In genomic region chr9:8043044-8043387, GRCm38 (mm10) we compare ENCODE assay signal across 8 mouse cellular contexts. TPM values are rescaled to one million over a fixed set of nuclear protein-coding genes. Genes with fewer than 3 reads are reported as not detected.
DNase-seq lines count a peak whose midpoint lies in the region; ATAC-seq lines count a peak whose summit lies in the region.

No protein-coding gene starts in this region.

- H3K4me2 ChIP-seq in heart, embryonic 14.5 days (ENCODE audit: low read length) = peak overlapping the region; percentile 80
- peak overlapping the region; percentile 68 for H3K4me2 ChIP-seq in hindbrain, embryonic 15.5 days
- H3K4me2 ChIP-seq in midbrain, embryonic 12.5 days (replicated peaks) = peak overlapping the region; percentile 68

- peak overlapping the region; percentile 72 to 88; a peak in 3 of 4 replicates for H3K4me3 ChIP-seq in heart, embryonic 14.5 days (ENCODE audit: control insufficient read depth in 1 of 2, insufficient read depth in 1 of 2, low read depth in 1 of 2, low read length in 2 of 2)
- H3K4me3 ChIP-seq in brown adipose tissue, adult 24 weeks (ENCODE audit: insufficient read depth, low read depth, low read length) = peak overlapping the region; percentile 71
- H3K4me3 ChIP-seq in hindbrain, embryonic 15.5 days = peak overlapping the region; percentile 91
- peak overlapping the region; percentile 68 for H3K4me3 ChIP-seq in midbrain, embryonic 12.5 days

- H3K27ac ChIP-seq in heart, embryonic 14.5 days (replicated peaks in 1 of 2; ENCODE audit: control insufficient read depth in 1 of 2, insufficient read depth in 1 of 2, low read depth in 2 of 2, low read length in 2 of 2) = peak overlapping the region; percentile 56 to 80
- H3K27ac ChIP-seq in brown adipose tissue, adult 24 weeks (replicated peaks; ENCODE audit: low read depth, low read length) = peak overlapping the region; percentile 49
- peak overlapping the region; percentile 95 for H3K27ac ChIP-seq in hindbrain, embryonic 15.5 days (replicated peaks)
- peak overlapping the region; percentile 84; the same call in 1 of the 2 replicates for H3K27ac ChIP-seq in midbrain, embryonic 12.5 days (replicated peaks)

- ATAC-seq in heart, embryonic 14.5 days (ENCODE audit: insufficient number of reproducible peaks, insufficient read depth, low FRiP score, low read depth) = no peak
- ATAC-seq in hindbrain, embryonic 15.5 days (ENCODE audit: low FRiP score, low read depth) = peak; percentile 65
- peak; percentile 67 for ATAC-seq in midbrain, embryonic 12.5 days (ENCODE audit: low FRiP score, low read depth)

- 11% methylated on average over 5 of the region's 5 CpGs for WGBS in heart, embryonic 14.5 days
- 17% methylated on average over 5 of the region's 5 CpGs for WGBS in hindbrain, embryonic 15.5 days
- 14% methylated on average over 5 of the region's 5 CpGs for WGBS in midbrain, embryonic 12.5 days

- no peak for DNase-seq in heart, adult 8-10 months (ENCODE audit: low spot score)
- DNase-seq in right cerebral cortex, postnatal 4 days = no peak
- DNase-seq in frontal cortex, adult 2 months (ENCODE audit: extremely low spot score in 1 of 2, low spot score in 1 of 2) = no peak
- DNase-seq in urinary bladder, postnatal 36 days (ENCODE audit: low spot score in 2 of 2) = no peak

- H3K9me3 ChIP-seq in heart, embryonic 14.5 days (ENCODE audit: control insufficient read depth, low read length) = no peaks in the 10 kb centered on the region
- no peaks in the 10 kb centered on the region for H3K9me3 ChIP-seq in hindbrain, embryonic 15.5 days
- H3K9me3 ChIP-seq in midbrain, embryonic 12.5 days = no peaks in the 10 kb centered on the region

- H3K9ac ChIP-seq in heart, embryonic 14.5 days (ENCODE audit: low read length) = peak overlapping the region; percentile 77
- no peak overlapping the region for H3K9ac ChIP-seq in hindbrain, embryonic 15.5 days
- no peak overlapping the region for H3K9ac ChIP-seq in midbrain, embryonic 12.5 days (replicated peaks)

- H3K27me3 ChIP-seq in heart, embryonic 14.5 days (ENCODE audit: control insufficient read depth, insufficient read depth, low read length) = no peaks in the 10 kb centered on the region
- no peaks in the 10 kb centered on the region for H3K27me3 ChIP-seq in hindbrain, embryonic 15.5 days
- no peaks in the 10 kb centered on the region for H3K27me3 ChIP-seq in midbrain, embryonic 12.5 days

- H3K4me1 ChIP-seq in heart, embryonic 14.5 days (ENCODE audit: control insufficient read depth in 2 of 2, insufficient read depth in 2 of 2, low read length in 2 of 2) = peaks cover 0 to 3% of the 10 kb centered on the region in 2 experiments; a peak in 2 of 4 replicates
- no peaks in the 10 kb centered on the region for H3K4me1 ChIP-seq in brown adipose tissue, adult 24 weeks (ENCODE audit: control insufficient read depth, insufficient read depth, insufficient read length, low read length)
- H3K4me1 ChIP-seq in hindbrain, embryonic 15.5 days (replicated peaks) = peaks cover 16% of the 10 kb centered on the region
- 0 out of 2 replicates have a peak, but pooled peaks cover 4% of the 10 kb centered on the region for H3K4me1 ChIP-seq in midbrain, embryonic 12.5 days

- no peaks in the 10 kb centered on the region for H3K36me3 ChIP-seq in heart, embryonic 14.5 days (ENCODE audit: control insufficient read depth, insufficient read depth, low read length)
- peaks cover 6% of the 10 kb centered on the region; the same call in 1 of the 2 replicates for H3K36me3 ChIP-seq in hindbrain, embryonic 15.5 days
- H3K36me3 ChIP-seq in midbrain, embryonic 12.5 days = no peaks in the 10 kb centered on the region

RNA-seq across cellular contexts. Expression of gene Cfap300, which starts 0.4 kb away (rescaled TPM):
- 7.0 and 7.6 TPM in 2 replicates for polyA plus RNA-seq in heart, embryonic 14.5 days (2014; fragmentation: Nextera tagmentation; extraction: Ambion mirVana)
- total RNA-seq in heart, adult 8-10 months (2022) = 1 to 10 TPM in 1 of 4 experiments, under 1 TPM in 3; 0.27 to 1.0 (median 0.89) TPM
- polyA plus RNA-seq in brown adipose tissue, adult 24 weeks (2012; ENCODE audit: insufficient read depth, insufficient read length, missing spikeins) = 1.9 and 2.1 TPM in 2 replicates
- 16.0 and 16.7 TPM in 2 replicates for polyA plus RNA-seq in hindbrain, embryonic 15.5 days (2015; fragmentation: Nextera tagmentation; extraction: Ambion mirVana)
- 16.0 and 17.2 TPM in 2 replicates for polyA plus RNA-seq in midbrain, embryonic 12.5 days (2016; fragmentation: Nextera tagmentation; extraction: Ambion mirVana)
- 7.5 and 8.0 TPM in 2 replicates for polyA plus RNA-seq in frontal cortex, adult 2 months (2012; rRNA removed)

RNA-seq across cellular contexts. Expression of gene Yap1, which starts 38.6 kb away (rescaled TPM):
- polyA plus RNA-seq in heart, embryonic 14.5 days (2014; fragmentation: Nextera tagmentation; extraction: Ambion mirVana) = 22.0 and 24.3 TPM in 2 replicates
- 10 to 100 TPM; 68.5 to 92.9 (median 77.7) TPM for total RNA-seq in heart, adult 8-10 months (2022)
- 25.6 and 60.3 TPM in 2 replicates for polyA plus RNA-seq in brown adipose tissue, adult 24 weeks (2012; ENCODE audit: insufficient read depth, insufficient read length, missing spikeins)
- 8.3 and 11.0 TPM in 2 replicates for polyA plus RNA-seq in hindbrain, embryonic 15.5 days (2015; fragmentation: Nextera tagmentation; extraction: Ambion mirVana)
- polyA plus RNA-seq in midbrain, embryonic 12.5 days (2016; fragmentation: Nextera tagmentation; extraction: Ambion mirVana) = 31.0 and 32.0 TPM in 2 replicates
- polyA plus RNA-seq in frontal cortex, adult 2 months (2012; rRNA removed) = 15.4 and 18.8 TPM in 2 replicates
